Mouse (Mus musculus) CH12.LX (cell line): ENCODE measurements at regions not wholly inside any gene's neighbourhood (a gene's known extent, or its start where the extent isn't known, plus 50 kb on each side); places are given as distances from the start of the nearest gene placed in this dataset.

Source experiments
- CTCF ChIP-seq, 2 experiments: IDR thresholded peaks in 1 of 2; conservative IDR thresholded peaks in 1 of 2; 2 replicates each; pipeline ENCODE4 v1.5.1; 2011 to 2012; ENCODE audit warnings: low read depth in 2 of 2, low read length in 2 of 2, improper control_type of control experiment in 1 of 2, inconsistent platforms in 1 of 2, mild to moderate bottlenecking in 1 of 2, moderate library complexity in 1 of 2
- MAZ ChIP-seq: IDR thresholded peaks from 2 replicates; pipeline ENCODE4 v1.6.1; 2012; ENCODE audit warnings: low read depth, mild to moderate bottlenecking, inconsistent platforms, low read length, improper control_type of control experiment, moderate library complexity
- MXI1 ChIP-seq: IDR thresholded peaks from 2 replicates; pipeline ENCODE4 v1.6.1; 2011; ENCODE audit warnings: mild to moderate bottlenecking, low read depth, low read length, improper control_type of control experiment
- NRF1 ChIP-seq: IDR thresholded peaks from 2 replicates; pipeline ENCODE4 v1.6.1; 2014; ENCODE audit warnings: low read depth, mild to moderate bottlenecking, inconsistent platforms, low read length, improper control_type of control experiment, moderate library complexity
- POLR2A ChIP-seq: IDR thresholded peaks from 2 replicates; pipeline ENCODE4 v1.6.1; 2011; ENCODE audit warnings: low read depth, mild to moderate bottlenecking, improper control_type of control experiment, low read length
- POLR2AphosphoS2 ChIP-seq: IDR thresholded peaks from 2 replicates; pipeline ENCODE4 v1.6.1; 2011; ENCODE audit warnings: low read depth, low read length, improper control_type of control experiment
- RCOR1 ChIP-seq: conservative IDR thresholded peaks from 2 replicates; pipeline ENCODE4 v1.6.1; 2012; ENCODE audit warnings: low read depth, mild to moderate bottlenecking, inconsistent platforms, low read length, improper control_type of control experiment
- TBP ChIP-seq: conservative IDR thresholded peaks from 2 replicates; pipeline ENCODE4 v1.6.1; 2011; ENCODE audit warnings: low read depth, low read length, improper control_type of control experiment
- TCF12 ChIP-seq: IDR thresholded peaks from 2 replicates; pipeline ENCODE4 v1.6.1; 2014; ENCODE audit warnings: low read depth, mild to moderate bottlenecking, inconsistent platforms, low read length, improper control_type of control experiment
- UBTF ChIP-seq: IDR thresholded peaks from 2 replicates; pipeline ENCODE4 v1.6.1; 2012; ENCODE audit warnings: low read depth, mild to moderate bottlenecking, inconsistent platforms, low read length, improper control_type of control experiment, moderate library complexity
- USF1 ChIP-seq: IDR thresholded peaks from 2 replicates; pipeline ENCODE4 v1.6.1; 2014; ENCODE audit warnings: low read depth, mild to moderate bottlenecking, inconsistent platforms, low read length, improper control_type of control experiment

DNA sequence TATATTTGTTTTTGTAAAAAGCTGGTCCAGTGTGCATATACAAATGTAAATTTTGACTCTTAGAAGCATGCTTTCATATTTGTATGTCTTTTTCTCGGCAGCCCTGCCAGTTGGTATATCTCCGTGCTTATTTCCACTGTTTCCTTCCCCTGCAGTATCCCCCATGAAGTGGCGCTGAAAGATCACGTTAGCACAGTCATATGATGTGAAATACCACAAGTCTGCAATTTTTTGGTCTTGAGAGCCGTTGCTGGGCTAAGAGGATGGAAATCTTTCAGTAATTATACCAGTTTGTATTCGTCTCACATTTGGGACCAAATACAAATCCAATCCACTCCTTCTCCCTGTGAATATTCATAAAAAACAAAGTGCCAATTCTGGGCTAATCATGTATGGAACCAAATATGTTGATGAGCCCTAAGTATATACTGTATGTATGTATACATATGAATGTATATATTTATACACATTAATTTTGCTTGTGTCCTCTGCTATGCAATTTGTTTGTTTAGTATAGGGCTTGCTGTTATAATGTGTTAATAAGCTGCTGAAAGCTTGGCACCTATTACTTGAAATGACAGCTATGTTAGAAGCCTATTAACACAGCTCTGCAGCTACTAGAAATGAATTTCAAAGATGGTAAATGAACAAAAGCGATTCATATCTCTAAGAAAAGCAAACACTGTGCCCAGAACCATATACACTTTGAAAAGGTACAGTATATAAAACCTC, 283.8 kb upstream of the Dph6 start:
- TF ChIP-seq UBTF, result no peak
- TF ChIP-seq TCF12, result no peak
- TF ChIP-seq CTCF (conservative IDR thresholded peaks at IDR 0.05 in 1 of 2, IDR thresholded peaks at IDR 0.05 in 1 of 2; ENCODE audit: low read depth in 2 of 2, low read length in 2 of 2), result no peak
- TF ChIP-seq POLR2A, result no peak
- no peak for TF ChIP-seq MXI1
- no peak for TF ChIP-seq NRF1
- no peak for TF ChIP-seq TBP
- no peak for TF ChIP-seq POLR2AphosphoS2
- TF ChIP-seq USF1, result no peak
- TF ChIP-seq MAZ, result no peak
- TF ChIP-seq RCOR1, result no peak
